Mouse (Mus musculus) heart, postnatal 0 days (tissue): ENCODE data around the gene Cdk8.

Experiments
- CTCF ChIP-seq: IDR thresholded peaks from 2 replicates; pipeline ENCODE4 v1.5.1; 2016; ENCODE audit warnings: antibody characterized with exemption, control low read depth, low read depth
- EP300 ChIP-seq: IDR thresholded peaks from 2 replicates; pipeline ENCODE4 v1.6.1; 2016; ENCODE audit warnings: antibody characterized with exemption, low read depth

DNA sequence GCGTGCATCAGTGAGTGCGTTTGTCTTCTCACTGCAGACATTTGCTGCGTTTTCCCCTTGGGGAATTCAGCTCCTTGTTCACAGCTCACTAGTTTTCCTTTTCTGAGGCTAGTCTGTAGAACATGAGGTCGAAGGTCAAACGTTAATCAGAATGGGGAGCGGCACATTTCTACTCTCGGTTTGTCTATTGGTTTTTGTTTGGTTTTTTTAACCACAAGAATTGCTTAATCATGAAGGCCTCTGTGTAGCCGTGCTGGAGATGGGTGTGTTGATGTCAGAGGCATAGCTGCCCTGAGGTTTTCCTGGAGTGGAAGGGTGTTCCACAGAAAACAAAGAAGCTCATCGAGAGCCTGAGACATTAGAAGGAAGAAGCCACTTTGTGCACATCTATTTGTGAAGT lies 39.6 kb downstream of the Cdk8 start:
- TF ChIP-seq CTCF (no peak), EP300 (no peak)
